Mouse (Mus musculus): Measurements from ENCODE around the gene 4931422A03Rik.
A peak's percentile ranks its signal among the peaks of the same experiment; 100 is the strongest.
"Not testable (repeated sequence)": the region's sequence is repeated elsewhere in the genome, so short reads cannot be mapped to it uniquely, and the experiment has no call there.

4931422A03Rik gene

GRCm38 (mm10) chr2:104028139-104028723 lies at the start of gene 4931422A03Rik:
Gene 4931422A03Rik (minus strand): TSS chr2:104028361.
- DNase-seq: peak; percentile 21

GRCm38 (mm10) chr2:104069704-104070185 lies 41.6 kb upstream of the 4931422A03Rik start, which contains the start of gene Cd59b:
Gene Cd59b (plus strand): TSS chr2:104069849.
- no peak for DNase-seq

GRCm38 (mm10) chr2:104068450-104068849 lies 40.3 kb upstream of the 4931422A03Rik start, which contains the start of gene Gm10799:
Gene Gm10799 (minus strand): TSS chr2:104068550.
- not testable (repeated sequence) for DNase-seq

- not testable (repeated sequence) for DNase-seq
Observed at GRCm38 (mm10) chr2:104065526-104065925, 37.4 kb upstream of the 4931422A03Rik start, which contains the start of gene Gm10912. Gene Gm10912 (plus strand): TSS chr2:104065826.

GRCm38 (mm10) chr2:104064152-104064551 lies 36.0 kb upstream of the 4931422A03Rik start:
- DNase-seq: no peak

GRCm38 (mm10) chr2:104062665-104063064 lies 34.5 kb upstream of the 4931422A03Rik start:
- DNase-seq: no peak

- no peak for DNase-seq
Observed at GRCm38 (mm10) chr2:104060996-104061395, 32.8 kb upstream of the 4931422A03Rik start.

GRCm38 (mm10) chr2:104059786-104060185 lies 31.6 kb upstream of the 4931422A03Rik start:
- peak; percentile 75 for DNase-seq

GRCm38 (mm10) chr2:104058954-104059353 lies 30.8 kb upstream of the 4931422A03Rik start:
- no peak for DNase-seq

- no peak for DNase-seq
Observed at GRCm38 (mm10) chr2:104058381-104058780, 30.2 kb upstream of the 4931422A03Rik start.

GRCm38 (mm10) chr2:104044479-104045080 lies 16.4 kb upstream of the 4931422A03Rik start:
- no peak for DNase-seq

GRCm38 (mm10) chr2:104043624-104044478 lies 15.7 kb upstream of the 4931422A03Rik start:
- no peak for DNase-seq

GRCm38 (mm10) chr2:104042766-104043165 lies 14.6 kb upstream of the 4931422A03Rik start:
- DNase-seq: no peak

- DNase-seq: no peak
Observed at GRCm38 (mm10) chr2:104041632-104042031, 13.5 kb upstream of the 4931422A03Rik start.

- no peak for DNase-seq
Observed at GRCm38 (mm10) chr2:104038236-104038635, 10.1 kb upstream of the 4931422A03Rik start.

GRCm38 (mm10) chr2:104036316-104036715 lies 8.2 kb upstream of the 4931422A03Rik start:
- no peak for DNase-seq

- DNase-seq: no peak
Observed at GRCm38 (mm10) chr2:104035595-104035994, 7.4 kb upstream of the 4931422A03Rik start.

- DNase-seq: peak; percentile 73
Observed at GRCm38 (mm10) chr2:104034832-104035472, 6.8 kb upstream of the 4931422A03Rik start.

GRCm38 (mm10) chr2:104032056-104032455 lies 3.9 kb upstream of the 4931422A03Rik start:
- no peak for DNase-seq

- DNase-seq: no peak
Observed at GRCm38 (mm10) chr2:104030381-104030780, 2.2 kb upstream of the 4931422A03Rik start.

- no peak for DNase-seq
Observed at GRCm38 (mm10) chr2:104029074-104029473, 913 bp upstream of the 4931422A03Rik start.

- DNase-seq: peak; percentile 80
Observed at GRCm38 (mm10) chr2:104027458-104028138, 563 bp downstream of the 4931422A03Rik start, which contains the start of gene Fbxo3. Gene Fbxo3 (plus strand): TSS chr2:104027721.
